Mouse (Mus musculus): ENCODE measurements at regions not wholly inside any gene's neighbourhood (a gene's known extent, or its start where the extent isn't known, plus 50 kb on each side); places are given as distances from the start of the nearest gene placed in this dataset.

GRCm38 (mm10) chr15:33926446-33926845 lies 431.2 kb downstream of the 9430069I07Rik start:
- TF ChIP-seq CTCF (IDR thresholded peaks at IDR 0.05; ENCODE audit: low read depth) (no peak), EP300 (IDR thresholded peaks at IDR 0.05; ENCODE audit: low read depth) (no peak)

All from liver, embryonic 14.5 days (tissue).